In genomic region chr10:108060554-108060953, GRCm38 (mm10) we compare ENCODE assay signal across 25 mouse cellular contexts.
DNase-seq lines count a peak whose midpoint lies in the region; ATAC-seq and TF ChIP-seq lines count a peak whose summit lies in the region.
"Had no signal": no experiment of that assay in that cellular context is flagged by ENCODE, and none has a peak within 500 bp of the region (broad histone marks: within the 10 kb centered on the region; RNA-seq: fewer than 3 reads in every experiment).

No protein-coding gene starts in this region.

- 64% methylated on average over 3 of the region's 3 CpGs for WGBS in forebrain, postnatal 0 days
- 93% methylated on average over 3 of the region's 3 CpGs for WGBS in forebrain, embryonic 12.5 days
- 70% methylated on average over 3 of the region's 3 CpGs for WGBS in kidney, embryonic 16.5 days
- 81% methylated on average over 3 of the region's 3 CpGs for WGBS in kidney, embryonic 14.5 days

- H3K27me3 ChIP-seq in forebrain, postnatal 0 days (ENCODE audit: insufficient read depth, low read length), result no peaks in the 10 kb centered on the region
- no peaks in the 10 kb centered on the region for H3K27me3 ChIP-seq in forebrain, embryonic 12.5 days
- H3K27me3 ChIP-seq in kidney, embryonic 16.5 days (ENCODE audit: insufficient read depth, low read length), result no peaks in the 10 kb centered on the region
- no peaks in the 10 kb centered on the region for H3K27me3 ChIP-seq in kidney, embryonic 14.5 days (ENCODE audit: control insufficient read depth, insufficient read depth, low read length)
- H3K27me3 ChIP-seq in splenic B cell, adult 2 months (ENCODE audit: control insufficient read depth, insufficient read depth, low read length, poor library complexity, severe bottlenecking), result no peaks in the 10 kb centered on the region
- H3K27me3 ChIP-seq: embryonic facial prominence, embryonic 15.5 days; limb, embryonic 12.5 days; liver, embryonic 15.5 days; lung, embryonic 15.5 days; neural tube, embryonic 12.5 days had no signal

- no peak overlapping the region for H3K4me2 ChIP-seq in forebrain, postnatal 0 days (ENCODE audit: low read depth)
- H3K4me2 ChIP-seq in forebrain, embryonic 12.5 days, result no peak overlapping the region
- no peak overlapping the region for H3K4me2 ChIP-seq in kidney, embryonic 16.5 days (replicated peaks; ENCODE audit: low read depth, low read length)
- no peak overlapping the region for H3K4me2 ChIP-seq in kidney, embryonic 14.5 days (replicated peaks; ENCODE audit: low read depth, low read length)
- H3K4me2 ChIP-seq: embryonic facial prominence, embryonic 15.5 days; limb, embryonic 12.5 days; liver, embryonic 15.5 days; lung, embryonic 15.5 days; midbrain, embryonic 11.5 days; neural tube, embryonic 12.5 days had no signal

- no peaks in the 10 kb centered on the region for H3K4me1 ChIP-seq in forebrain, postnatal 0 days (ENCODE audit: insufficient read depth)
- H3K4me1 ChIP-seq in forebrain, embryonic 12.5 days, result no peaks in the 10 kb centered on the region
- H3K4me1 ChIP-seq in kidney, embryonic 16.5 days (ENCODE audit: insufficient read depth, low read length), result no peaks in the 10 kb centered on the region
- H3K4me1 ChIP-seq in kidney, embryonic 14.5 days (ENCODE audit: control insufficient read depth, insufficient read depth, low read length), result no peaks in the 10 kb centered on the region
- H3K4me1 ChIP-seq: embryonic facial prominence, embryonic 10.5 days; embryonic facial prominence, embryonic 15.5 days; limb, embryonic 12.5 days; liver, embryonic 15.5 days; lung, embryonic 15.5 days; neural tube, embryonic 12.5 days had no signal

- H3K4me3 ChIP-seq in forebrain, postnatal 0 days (ENCODE audit: low read depth, low read length), result no peak overlapping the region
- no peak overlapping the region for H3K4me3 ChIP-seq in forebrain, embryonic 12.5 days (replicated peaks)
- no peak overlapping the region for H3K4me3 ChIP-seq in kidney, embryonic 16.5 days (ENCODE audit: low read length)
- no peak overlapping the region for H3K4me3 ChIP-seq in kidney, embryonic 14.5 days (ENCODE audit: low read length)
- H3K4me3 ChIP-seq: embryonic facial prominence, embryonic 10.5 days; embryonic facial prominence, embryonic 15.5 days; left cerebral cortex, adult 2 months; limb, embryonic 12.5 days; liver, embryonic 15.5 days; lung, embryonic 15.5 days; neural tube, embryonic 12.5 days had no signal

- H3K9ac ChIP-seq in forebrain, postnatal 0 days, result no peak overlapping the region
- no peak overlapping the region for H3K9ac ChIP-seq in forebrain, embryonic 12.5 days
- H3K9ac ChIP-seq in kidney, embryonic 16.5 days (replicated peaks; ENCODE audit: low read length), result no peak overlapping the region
- H3K9ac ChIP-seq in kidney, embryonic 14.5 days (ENCODE audit: low read depth, low read length), result no peak overlapping the region
- H3K9ac ChIP-seq: embryonic facial prominence, embryonic 15.5 days; limb, embryonic 12.5 days; liver, embryonic 15.5 days; lung, embryonic 15.5 days; neural tube, embryonic 12.5 days had no signal

- no peaks in the 10 kb centered on the region for H3K36me3 ChIP-seq in forebrain, postnatal 0 days (ENCODE audit: insufficient read depth)
- H3K36me3 ChIP-seq in forebrain, embryonic 12.5 days (replicated peaks), result no peaks in the 10 kb centered on the region
- no peaks in the 10 kb centered on the region for H3K36me3 ChIP-seq in kidney, embryonic 16.5 days (ENCODE audit: insufficient read depth, low read length)
- H3K36me3 ChIP-seq in kidney, embryonic 14.5 days (ENCODE audit: control insufficient read depth, insufficient read depth, low read length), result no peaks in the 10 kb centered on the region
- H3K36me3 ChIP-seq in splenic B cell, adult 2 months (ENCODE audit: control insufficient read depth, insufficient read depth, low read length, poor library complexity, severe bottlenecking), result no peaks in the 10 kb centered on the region
- H3K36me3 ChIP-seq: embryonic facial prominence, embryonic 10.5 days; embryonic facial prominence, embryonic 15.5 days; limb, embryonic 12.5 days; liver, embryonic 15.5 days; lung, embryonic 15.5 days; neural tube, embryonic 12.5 days had no signal

- ATAC-seq in forebrain, postnatal 0 days, result peak; percentile 47; the same call in 1 of the 2 replicates
- no peak for ATAC-seq in forebrain, embryonic 12.5 days (ENCODE audit: low FRiP score)
- ATAC-seq in kidney, embryonic 16.5 days (ENCODE audit: low FRiP score, low TSS enrichment), result 0 out of 2 replicates have a peak, but pooled peaks have one; percentile 15
- ATAC-seq in kidney, embryonic 14.5 days (ENCODE audit: low FRiP score, low TSS enrichment), result no peak
- ATAC-seq: hindbrain, embryonic 16.5 days; midbrain, embryonic 16.5 days had no signal

- H3K27ac ChIP-seq in forebrain, postnatal 0 days (ENCODE audit: low read depth, low read length), result no peak overlapping the region
- no peak overlapping the region for H3K27ac ChIP-seq in forebrain, embryonic 12.5 days
- H3K27ac ChIP-seq in kidney, embryonic 16.5 days (ENCODE audit: low read length), result no peak overlapping the region
- H3K27ac ChIP-seq in kidney, embryonic 14.5 days (ENCODE audit: low read depth, low read length), result no peak overlapping the region
- H3K27ac ChIP-seq: embryonic facial prominence, embryonic 10.5 days; embryonic facial prominence, embryonic 15.5 days; left cerebral cortex, adult 2 months; limb, embryonic 12.5 days; liver, embryonic 15.5 days; lung, embryonic 15.5 days; neural tube, embryonic 12.5 days had no signal

- H3K9me3 ChIP-seq in forebrain, postnatal 0 days (ENCODE audit: low read length), result no peaks in the 10 kb centered on the region
- H3K9me3 ChIP-seq in forebrain, embryonic 12.5 days, result no peaks in the 10 kb centered on the region
- H3K9me3 ChIP-seq in kidney, embryonic 16.5 days (ENCODE audit: low read length), result no peaks in the 10 kb centered on the region
- no peaks in the 10 kb centered on the region for H3K9me3 ChIP-seq in kidney, embryonic 14.5 days (ENCODE audit: control insufficient read depth, low read length)
- H3K9me3 ChIP-seq: embryonic facial prominence, embryonic 10.5 days; embryonic facial prominence, embryonic 15.5 days; limb, embryonic 12.5 days; liver, embryonic 15.5 days; lung, embryonic 15.5 days; neural tube, embryonic 12.5 days had no signal

- no peak for DNase-seq in forebrain, postnatal 0 days
- peak; percentile 28 for DNase-seq in 416B (ENCODE audit: low read depth)
- DNase-seq in splenic B cell, adult 2 months (ENCODE audit: low read depth, low spot score), result peak; percentile 3
- DNase-seq in embryo, embryonic 10 days (ENCODE audit: low spot score), result no peak
- DNase-seq: adrenal gland, postnatal 36 days; B cell, adult 2 months; cerebellum, adult 2 months; cerebellum, postnatal 14 days; gastrocnemius, postnatal 25 days; heart, adult 18-20 months; kidney, adult 9 months; thymus, postnatal 14 days had no signal

- TF ChIP-seq CTCF in forebrain, postnatal 0 days (IDR thresholded peaks at IDR 0.05; ENCODE audit: low read depth), result peak; percentile 8; the same call in 1 of the 2 replicates

Comparison
In these comparisons a context has a peak if more than half of its experiments do, and no peak if none do; other contexts are left out.
1. ATAC-seq: peak in forebrain, postnatal 0 days (single experiment) and kidney, embryonic 16.5 days (single experiment); none in forebrain, embryonic 12.5 days (single experiment) and kidney, embryonic 14.5 days (single experiment).
2. DNase-seq: peak in 416B (single experiment) and splenic B cell, adult 2 months (single experiment); none in forebrain, postnatal 0 days (single experiment) and embryo, embryonic 10 days (single experiment).